Mouse (Mus musculus) brain, embryonic 14.5 days (tissue): Measurements from ENCODE around the gene Rasef. TPM values are rescaled to one million over a fixed set of nuclear protein-coding genes. Genes with fewer than 3 reads are reported as not detected.
"Not testable (repeated sequence)": the region's sequence is repeated elsewhere in the genome, so short reads cannot be mapped to it uniquely, and the experiment has no call there.

Experiments used
- DNase-seq: peaks from one replicate; pipeline ENCODE4 v3.0.0-alpha.2; 2011; ENCODE audit warnings: low read depth
- CTCF ChIP-seq: fragments of 200-500 bp; IDR thresholded peaks from 2 replicates; pipeline ENCODE4 v1.5.1; 2012; ENCODE audit warnings: inconsistent platforms, mild to moderate bottlenecking, moderate library complexity, borderline replicate concordance; ENCODE audit not compliant: insufficient read depth, insufficient read length; ENCODE audit errors: extremely low read depth
- POLR2A ChIP-seq: fragments of 200-500 bp; IDR thresholded peaks from 2 replicates; pipeline ENCODE4 v1.6.1; 2012; ENCODE audit warnings: mild to moderate bottlenecking, inconsistent platforms, borderline replicate concordance; ENCODE audit not compliant: poor library complexity, insufficient read depth, insufficient read length, severe bottlenecking; ENCODE audit errors: extremely low read depth
- polyA plus RNA-seq: library from polyadenylated mRNA; depleted of rRNA; stranded (reverse); fragments of >200 nt; gene quantifications from 2 replicates; pipeline ENCODE4 v1.2.3, GENCODE M21; 2012; rRNA removed

Gene Rasef
- polyA plus RNA-seq, 1 experiment, result 0.23 TPM

DNA sequence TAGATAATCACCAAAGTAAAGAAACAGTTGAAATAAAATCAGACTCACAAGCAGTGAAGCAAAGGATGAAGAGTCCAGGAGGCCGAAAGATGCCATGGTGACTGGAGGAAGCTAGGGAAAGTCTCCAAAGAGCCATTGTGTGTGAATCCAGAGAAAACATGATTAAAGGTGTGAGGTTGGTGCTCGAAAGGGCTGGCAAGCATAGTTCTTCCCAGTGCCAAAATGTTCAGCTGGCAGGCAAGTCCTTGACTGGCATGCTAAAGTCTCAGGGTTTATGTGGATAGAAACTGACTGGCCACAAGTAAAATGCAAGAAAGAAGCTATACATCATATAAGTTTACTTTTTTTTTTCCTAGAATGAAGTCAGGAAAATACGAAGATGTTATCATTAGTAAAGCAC is 22.6 kb downstream of the Rasef start:
- DNase-seq, result peak; percentile 47
- no peak for TF ChIP-seq CTCF
- no peak for TF ChIP-seq POLR2A

DNA sequence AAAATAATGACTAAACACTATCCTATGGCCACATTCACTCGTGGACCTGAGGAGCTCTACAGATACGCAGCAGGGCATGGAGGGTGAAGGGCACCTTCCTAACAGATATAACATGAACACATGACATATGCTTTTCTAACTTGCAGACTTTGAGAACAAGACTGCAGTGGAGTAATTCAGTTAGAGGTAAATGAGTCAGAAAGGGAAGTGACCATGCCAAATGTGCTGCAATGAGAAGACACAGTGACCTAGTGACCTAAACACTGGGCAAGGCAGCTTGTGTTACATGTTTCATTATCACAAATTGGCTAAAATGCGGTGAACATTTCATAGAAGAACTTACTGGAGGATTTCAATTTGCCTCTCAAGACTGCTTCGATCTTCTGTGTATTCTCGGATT is 42.6 kb downstream of the Rasef start:
- TF ChIP-seq CTCF (no peak), POLR2A (no peak)

DNA sequence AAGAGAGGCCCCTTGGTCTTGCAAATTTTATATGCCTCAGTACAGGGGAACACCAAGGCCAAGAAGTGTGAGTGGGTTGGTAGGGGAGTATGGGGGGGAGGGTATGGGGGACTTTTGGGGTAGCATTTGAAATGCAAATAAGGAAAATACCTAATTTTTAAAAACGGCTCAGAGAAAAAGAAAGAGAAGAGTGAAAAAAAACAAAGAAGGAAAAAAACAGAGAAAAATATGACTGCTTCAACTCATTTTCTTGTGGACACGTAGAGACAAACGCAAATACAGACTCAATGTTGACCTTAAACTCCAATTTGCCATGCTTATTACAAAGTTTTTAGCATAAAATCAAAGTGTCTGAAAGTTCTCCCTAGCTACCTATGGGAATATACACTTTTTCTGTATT is 51.4 kb downstream of the Rasef start:
- TF ChIP-seq CTCF (no peak), POLR2A (no peak)
- no peak for DNase-seq

More for the DNA sequence above, 42.6 kb downstream of the Rasef start:
- no peak for DNase-seq

DNA sequence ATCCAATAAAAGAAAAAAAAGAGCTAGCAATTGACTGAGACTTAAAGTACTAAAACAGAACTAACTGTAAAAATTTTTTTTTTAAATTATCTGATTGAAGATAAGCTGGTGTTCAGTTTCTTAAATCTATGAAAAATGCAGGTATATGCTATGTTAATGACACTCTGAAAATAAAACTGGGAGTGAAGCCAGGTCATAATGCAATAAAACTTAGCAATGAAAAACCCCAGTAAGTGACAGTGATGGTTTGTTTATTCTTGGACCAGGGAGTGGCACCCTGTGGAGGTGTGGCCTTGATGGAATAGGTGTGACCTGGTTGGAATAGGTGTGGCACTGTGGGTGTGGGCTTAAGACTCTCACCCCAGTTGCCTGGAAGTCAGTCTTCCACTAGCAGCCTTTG is 71.0 kb downstream of the Rasef start:
- TF ChIP-seq POLR2A (no peak), CTCF (no peak)
- DNase-seq, result no peak

DNA sequence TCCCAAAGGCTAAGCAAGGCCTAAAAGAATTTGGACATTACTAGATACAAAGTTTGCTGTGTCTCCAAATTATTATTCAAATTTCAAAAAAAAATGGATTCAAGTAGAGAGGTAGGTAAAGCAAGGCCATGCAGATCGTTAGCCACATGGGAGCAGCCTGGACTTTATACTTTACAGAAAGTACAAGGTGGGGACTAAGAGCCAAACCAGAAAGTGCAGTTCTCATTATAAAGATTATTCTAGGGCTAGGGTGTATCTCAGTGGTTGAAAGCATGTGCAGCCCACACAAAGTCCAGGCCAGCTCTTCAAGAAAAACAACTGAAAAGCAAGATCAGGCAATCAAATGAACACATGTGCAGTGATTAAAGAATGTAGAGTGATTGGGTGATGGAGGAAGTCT is 72.0 kb downstream of the Rasef start:
- no peak for TF ChIP-seq POLR2A
- DNase-seq, result no peak

DNA sequence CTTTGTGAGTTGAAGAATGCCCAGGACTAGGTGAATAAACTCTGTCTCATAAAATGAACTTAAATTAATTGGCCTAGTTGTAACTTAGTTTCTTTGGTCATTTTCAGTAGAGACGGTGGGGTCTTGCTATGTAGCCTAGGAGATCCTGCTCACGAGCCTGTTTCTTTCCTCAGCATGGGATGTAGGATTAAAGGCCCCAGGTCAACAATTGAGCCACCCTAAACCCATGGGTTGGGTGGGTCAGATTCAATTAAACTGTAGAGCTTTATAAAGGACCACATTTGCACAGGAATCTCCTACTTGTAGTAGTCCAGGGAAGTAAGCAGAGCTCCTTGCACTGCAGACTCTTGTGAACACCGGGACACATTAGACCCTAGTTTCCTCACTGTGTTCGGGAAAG is 107.6 kb downstream of the Rasef start, which contains the start of gene Gm428:
Gm428 (plus strand) TSS at position 301 of the 400 bp plus-strand sequence.
- not testable (repeated sequence) for DNase-seq

DNA sequence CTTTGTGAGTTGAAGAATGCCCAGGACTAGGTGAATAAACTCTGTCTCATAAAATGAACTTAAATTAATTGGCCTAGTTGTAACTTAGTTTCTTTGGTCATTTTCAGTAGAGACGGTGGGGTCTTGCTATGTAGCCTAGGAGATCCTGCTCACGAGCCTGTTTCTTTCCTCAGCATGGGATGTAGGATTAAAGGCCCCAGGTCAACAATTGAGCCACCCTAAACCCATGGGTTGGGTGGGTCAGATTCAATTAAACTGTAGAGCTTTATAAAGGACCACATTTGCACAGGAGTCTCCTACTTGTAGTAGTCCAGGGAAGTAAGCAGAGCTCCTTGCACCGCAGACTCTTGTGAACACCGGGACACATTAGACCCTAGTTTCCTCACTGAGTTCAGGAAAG is 122.7 kb downstream of the Rasef start, which contains the start of gene Gm11239:
Gm11239 (plus strand) TSS at position 301 of the 400 bp plus-strand sequence.
- DNase-seq, result not testable (repeated sequence)

Other genes starting within 250 kb of the Rasef start
- gene Gm11238, start 183.1 kb downstream of the Rasef start, polyA plus RNA-seq, result not detected in 2 replicates
- not detected in 2 replicates for gene Gm11237, start 168.0 kb downstream of the Rasef start, polyA plus RNA-seq
- not detected in 2 replicates for gene Gm11236, start 152.9 kb downstream of the Rasef start, polyA plus RNA-seq
- not detected in 2 replicates for gene Gm11239, start 122.6 kb downstream of the Rasef start, polyA plus RNA-seq
- not detected in 2 replicates for gene Gm428, start 107.5 kb downstream of the Rasef start, polyA plus RNA-seq
- gene Gm11758, start 85.3 kb upstream of the Rasef start, polyA plus RNA-seq, result not detected in 2 replicates
- not detected in 2 replicates for gene Gm11757, start 100.1 kb upstream of the Rasef start, polyA plus RNA-seq
- gene Gm13871, start 115.0 kb upstream of the Rasef start, polyA plus RNA-seq, result not detected in 2 replicates
- gene Gm11756, start 129.8 kb upstream of the Rasef start, polyA plus RNA-seq, result not detected in 2 replicates
- not detected in 2 replicates for gene 2310002L09Rik, start 159.9 kb upstream of the Rasef start, polyA plus RNA-seq
- gene Frmd3, start 222.4 kb upstream of the Rasef start, polyA plus RNA-seq, result 7.6 and 13.3 TPM in 2 replicates